Mouse (Mus musculus) forebrain, embryonic 11.5 days (tissue): ENCODE data around the gene Rbm8a2. TPM values are rescaled to one million over a fixed set of nuclear protein-coding genes. Genes with fewer than 3 reads are reported as not detected.
"Not testable (repeated sequence)": the region's sequence is repeated elsewhere in the genome, so short reads cannot be mapped to it uniquely, and the experiment has no call there.

Source experiments
- ATAC-seq: fragments of 200-750 bp; cut with Nextera tagmentation; replicated peaks from 2 replicates; pipeline ENCODE4 v1.8.0; 2017; ENCODE audit warnings: moderate TSS enrichment; ENCODE audit not compliant: low FRiP score
- DNase-seq: peaks from one replicate; pipeline ENCODE4 v3.0.0-alpha.2; 2017; ENCODE audit warnings: low spot score
- H3K27ac ChIP-seq: fragments of 300-500 bp; sonication (generic); 2 replicates; pipeline ENCODE4 v1.5.1; 2014; ENCODE audit warnings: low read depth, low read length
- H3K27me3 ChIP-seq: fragments of 300-500 bp; sonication (generic); 2 replicates; pipeline ENCODE4 v1.6.1; 2014; ENCODE audit warnings: mild to moderate bottlenecking, low read length, mixed read lengths; ENCODE audit not compliant: control insufficient read depth, insufficient read depth
- H3K36me3 ChIP-seq: fragments of 300-500 bp; sonication (generic); 2 replicates; pipeline ENCODE4 v1.6.1; 2014; ENCODE audit warnings: mild to moderate bottlenecking, low read length, moderate library complexity, mixed read lengths; ENCODE audit not compliant: control insufficient read depth, insufficient read depth
- H3K4me1 ChIP-seq: fragments of 300-500 bp; sonication (generic); replicated peaks from 2 replicates; pipeline ENCODE4 v1.6.1; 2014; ENCODE audit warnings: low read length, mixed read lengths; ENCODE audit not compliant: control insufficient read depth, insufficient read depth
- H3K4me2 ChIP-seq: fragments of 300-500 bp; sonication (generic); 2 replicates; pipeline ENCODE4 v1.6.1; 2014; ENCODE audit warnings: low read depth, mild to moderate bottlenecking, low read length, moderate library complexity, mixed read lengths; ENCODE audit not compliant: severe bottlenecking
- H3K4me3 ChIP-seq: fragments of 300-500 bp; sonication (generic); 2 replicates; pipeline ENCODE4 v1.5.1; 2014; ENCODE audit warnings: low read depth, low read length
- H3K9ac ChIP-seq: fragments of 300-500 bp; sonication (generic); 2 replicates; pipeline ENCODE4 v1.6.1; 2014; ENCODE audit warnings: low read length
- H3K9me3 ChIP-seq: fragments of 300-500 bp; sonication (generic); 2 replicates; pipeline ENCODE4 v1.6.1; 2016; ENCODE audit warnings: low read length, mixed read lengths; ENCODE audit not compliant: control insufficient read depth
- whole genome bisulfite sequencing: fragments of 180-500 bp; shearing (Covaris S2); extraction: QIAGEN DNeasy Blood & Tissue Kit; methylation state at CpG from one replicate; pipeline ENCODE4 v1.1.7; 2014; 5-methylcytosine and 5-hydroxymethylcytosine counted together
- polyA plus RNA-seq: library from polyadenylated mRNA; unstranded; fragments of >200 nt; fragmentation: Nextera tagmentation; extraction: Ambion mirVana; gene quantifications from 2 replicates; pipeline ENCODE4 v1.2.1, GENCODE M21; 2014

Rbm8a2 gene
- 0.67 and 1.0 TPM in 2 replicates for polyA plus RNA-seq

DNA sequence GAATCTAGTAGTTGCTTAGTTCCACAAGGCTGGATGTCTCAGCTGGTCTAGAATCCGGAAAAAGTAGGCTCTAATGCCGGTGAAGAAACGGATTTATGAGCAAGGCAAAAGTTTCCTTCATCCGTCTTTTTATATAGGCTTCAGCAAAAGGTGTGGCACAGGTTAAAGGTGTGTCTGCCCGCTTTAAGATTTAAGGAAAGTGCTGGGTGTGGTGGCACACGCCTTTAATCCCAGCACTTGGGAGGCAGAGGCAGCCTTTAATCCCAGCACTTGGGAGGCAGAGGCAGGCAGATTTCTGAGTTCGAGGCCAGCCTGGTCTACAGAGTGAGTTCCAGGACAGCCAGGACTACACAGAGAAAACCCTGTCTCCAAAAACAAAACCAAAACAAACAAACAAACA is at the start of gene Rbm8a2:
Gene Rbm8a2 (minus strand): TSS at position 101 of the 400 bp plus-strand sequence.
- 95% methylated on average over 7 of the region's 7 CpGs for WGBS
- not testable (repeated sequence) for H3K27me3 ChIP-seq, DNase-seq, ATAC-seq, H3K9me3 ChIP-seq, H3K4me1 ChIP-seq, H3K9ac ChIP-seq, H3K27ac ChIP-seq, H3K36me3 ChIP-seq, H3K4me3 ChIP-seq, H3K4me2 ChIP-seq

DNA sequence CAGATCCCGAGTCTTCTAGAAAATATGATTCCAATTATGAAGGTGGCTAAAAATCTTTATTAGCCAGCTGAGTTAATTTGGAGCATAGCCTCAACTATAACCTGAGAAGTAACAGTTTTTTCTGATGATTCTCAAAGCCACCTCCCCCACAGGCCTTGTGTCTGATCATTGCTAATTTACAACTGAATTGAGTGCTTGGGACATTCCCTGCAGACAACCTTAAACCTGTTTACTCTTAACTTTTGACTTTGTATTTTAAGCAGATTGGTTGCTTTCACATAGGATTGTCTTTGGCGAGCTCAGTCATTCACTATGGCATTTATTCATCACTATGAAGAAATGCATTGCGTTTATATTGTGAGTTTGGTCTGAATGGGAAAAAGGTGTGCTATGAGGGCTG is 49.5 kb upstream of the Rbm8a2 start:
- DNase-seq: no peak
- no peak overlapping the region for H3K27ac ChIP-seq
- H3K4me3 ChIP-seq: no peak overlapping the region
- H3K9ac ChIP-seq: no peak overlapping the region
- H3K36me3 ChIP-seq: no peaks in the 10 kb centered on the region
- no peak for ATAC-seq
- H3K4me2 ChIP-seq: no peak overlapping the region
- H3K9me3 ChIP-seq: no peaks in the 10 kb centered on the region
- WGBS: 66% methylated on average over 3 of the region's 3 CpGs
- H3K27me3 ChIP-seq: no peaks in the 10 kb centered on the region
- no peaks in the 10 kb centered on the region for H3K4me1 ChIP-seq

DNA sequence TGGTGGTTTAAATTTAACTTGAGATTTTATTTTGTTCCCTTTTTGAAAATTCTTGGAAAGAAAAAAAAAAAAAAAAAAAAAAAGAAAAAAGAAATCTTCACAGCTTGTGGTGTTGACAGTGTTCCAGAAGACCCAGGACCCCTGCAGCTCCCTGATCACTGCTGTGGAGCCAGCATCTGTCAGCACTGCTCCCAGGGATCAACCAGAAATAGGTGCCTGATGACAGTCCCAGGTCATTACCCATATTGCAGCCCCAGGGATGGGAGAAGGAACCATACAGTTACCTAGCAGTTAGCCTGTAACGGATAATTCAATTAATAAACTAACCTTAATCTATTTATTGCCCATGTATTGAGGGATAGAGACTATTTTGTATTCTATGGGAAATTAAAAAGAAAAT is 45.6 kb upstream of the Rbm8a2 start:
- no peak overlapping the region for H3K27ac ChIP-seq
- H3K36me3 ChIP-seq: no peaks in the 10 kb centered on the region
- ATAC-seq (no peak), DNase-seq (no peak)
- no peaks in the 10 kb centered on the region for H3K9me3 ChIP-seq
- WGBS: 58% methylated on average over 1 of the region's 1 CpGs
- H3K27me3 ChIP-seq: no peaks in the 10 kb centered on the region
- H3K4me3 ChIP-seq: no peak overlapping the region
- no peak overlapping the region for H3K9ac ChIP-seq
- H3K4me1 ChIP-seq: no peaks in the 10 kb centered on the region
- no peak overlapping the region for H3K4me2 ChIP-seq

DNA sequence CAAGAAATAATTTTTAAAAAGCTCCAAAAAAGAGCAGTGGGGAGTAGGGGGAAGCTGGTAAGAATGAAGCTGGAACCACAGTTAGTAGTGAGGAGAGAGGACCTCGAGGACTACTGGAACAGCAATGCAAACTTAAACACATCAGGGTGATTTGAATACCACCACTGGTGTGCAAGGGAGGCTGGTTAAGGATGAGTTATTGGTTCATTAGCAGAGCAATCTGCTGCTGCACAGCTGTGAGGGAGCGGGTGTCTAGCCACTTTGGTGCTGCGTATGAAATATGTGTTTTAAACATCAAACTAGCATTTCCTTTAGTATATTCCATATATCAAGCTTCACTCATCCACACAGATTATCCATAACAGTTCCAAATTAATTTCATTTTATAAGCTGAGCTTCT is 39.6 kb upstream of the Rbm8a2 start:
- WGBS: 98% methylated on average over 3 of the region's 3 CpGs
- no peak for DNase-seq
- no peak for ATAC-seq

DNA sequence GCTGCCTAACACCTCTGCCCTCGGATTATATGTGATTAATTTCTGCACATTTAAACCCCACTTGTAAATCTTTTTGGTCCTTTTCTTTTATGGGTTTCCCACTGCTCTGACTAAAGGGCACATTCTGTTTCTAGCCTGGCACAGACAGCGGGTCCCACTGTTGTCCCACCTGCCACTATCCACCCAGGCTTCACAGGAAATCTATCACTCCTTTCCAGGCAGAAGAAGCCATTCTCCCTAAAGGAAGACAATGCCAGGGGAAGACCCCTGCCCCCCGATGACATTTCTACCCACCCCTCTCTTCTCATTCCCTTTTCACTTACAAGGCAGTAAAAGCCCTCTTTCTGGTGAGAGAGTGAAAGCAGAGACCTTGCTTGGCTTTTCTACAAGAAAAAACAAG is 37.2 kb upstream of the Rbm8a2 start:
- no peak overlapping the region for H3K27ac ChIP-seq
- no peak overlapping the region for H3K4me3 ChIP-seq
- H3K9ac ChIP-seq: no peak overlapping the region
- H3K36me3 ChIP-seq: no peaks in the 10 kb centered on the region
- H3K9me3 ChIP-seq: no peaks in the 10 kb centered on the region
- DNase-seq: no peak
- WGBS: 62% methylated on average over 3 of the region's 3 CpGs
- no peaks in the 10 kb centered on the region for H3K4me1 ChIP-seq
- H3K4me2 ChIP-seq: no peak overlapping the region
- ATAC-seq: no peak
- H3K27me3 ChIP-seq: no peaks in the 10 kb centered on the region; the same call in 1 of the 2 replicates

More for the DNA sequence above, 39.6 kb upstream of the Rbm8a2 start:
- Histone ChIP-seq H3K27me3 (no peaks in the 10 kb centered on the region; the same call in 1 of the 2 replicates), H3K9me3 (no peaks in the 10 kb centered on the region), H3K36me3 (no peaks in the 10 kb centered on the region), H3K9ac (no peak overlapping the region), H3K27ac (no peak overlapping the region), H3K4me1 (no peaks in the 10 kb centered on the region), H3K4me2 (no peak overlapping the region), H3K4me3 (no peak overlapping the region)

DNA sequence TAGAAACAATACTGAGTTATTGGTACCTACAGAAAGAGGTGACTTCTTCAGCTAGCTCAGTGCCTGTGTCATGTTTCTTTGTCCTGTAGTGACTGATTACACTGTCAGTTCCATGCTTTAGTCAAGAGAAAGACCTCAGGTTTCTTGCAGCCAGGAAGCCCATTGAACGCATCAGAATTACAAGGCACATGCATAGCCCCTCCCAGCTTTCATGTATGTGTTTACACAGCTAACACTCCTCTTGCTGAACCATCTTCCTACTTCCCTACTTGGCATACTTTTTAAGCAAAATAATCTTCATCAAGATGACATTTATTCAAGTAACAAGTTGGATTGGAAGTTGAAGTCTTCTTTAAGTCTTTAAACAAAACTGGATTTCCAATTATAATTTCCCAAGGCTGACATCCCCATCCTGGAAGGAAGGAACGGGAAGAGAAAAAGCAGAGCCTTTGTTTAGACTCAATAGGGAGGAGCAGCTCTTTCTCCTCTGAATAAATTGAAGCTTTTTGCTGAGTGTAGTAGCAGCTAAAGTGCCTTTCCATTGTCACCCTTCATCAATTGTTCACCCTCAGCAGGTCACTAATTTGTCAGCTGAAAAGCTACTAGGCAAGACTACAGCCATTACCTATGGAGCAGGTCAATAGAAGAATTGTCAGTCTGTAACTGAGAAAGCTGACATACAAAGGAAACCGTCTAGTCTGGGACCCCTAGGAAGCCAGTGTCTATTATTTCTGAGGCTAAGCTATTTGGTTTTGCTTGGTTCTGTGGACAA is 34.8 kb upstream of the Rbm8a2 start:
- no peak overlapping the region for H3K4me2 ChIP-seq
- ATAC-seq: peak; percentile 86
- H3K27me3 ChIP-seq: no peaks in the 10 kb centered on the region; the same call in 1 of the 2 replicates
- WGBS: 5% methylated on average over 3 of the region's 3 CpGs
- H3K4me1 ChIP-seq: no peaks in the 10 kb centered on the region
- peak overlapping the region; percentile 13; the same call in 1 of the 2 replicates for H3K27ac ChIP-seq
- H3K9ac ChIP-seq: no peak overlapping the region
- no peak for DNase-seq
- H3K9me3 ChIP-seq: no peaks in the 10 kb centered on the region
- H3K36me3 ChIP-seq: no peaks in the 10 kb centered on the region
- no peak overlapping the region for H3K4me3 ChIP-seq

DNA sequence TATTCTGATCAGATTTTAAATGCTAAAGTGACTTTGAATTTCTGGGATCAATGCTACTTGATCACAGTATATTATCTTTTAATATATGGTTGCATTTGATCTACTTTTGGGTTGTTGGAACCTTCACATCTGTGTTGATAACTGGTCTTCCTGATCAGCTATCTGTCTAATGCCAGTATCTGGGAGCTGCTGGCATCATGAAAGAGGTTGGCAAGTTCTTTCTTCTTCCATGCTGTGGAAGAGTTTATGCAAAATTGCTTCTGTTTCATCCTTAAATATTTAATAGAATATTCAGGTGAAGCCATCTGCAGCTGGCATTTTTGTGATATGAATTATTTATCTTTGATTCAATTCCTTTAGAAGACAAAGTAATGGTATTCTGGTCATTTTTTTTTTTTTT is 32.6 kb upstream of the Rbm8a2 start:
- H3K27ac ChIP-seq: no peak overlapping the region
- H3K4me1 ChIP-seq: no peaks in the 10 kb centered on the region
- no peaks in the 10 kb centered on the region for H3K36me3 ChIP-seq
- no peak for ATAC-seq
- no peak overlapping the region for H3K4me3 ChIP-seq
- no peak for DNase-seq
- no peaks in the 10 kb centered on the region for H3K9me3 ChIP-seq
- no peaks in the 10 kb centered on the region; the same call in 1 of the 2 replicates for H3K27me3 ChIP-seq
- no peak overlapping the region for H3K4me2 ChIP-seq
- no peak overlapping the region for H3K9ac ChIP-seq

DNA sequence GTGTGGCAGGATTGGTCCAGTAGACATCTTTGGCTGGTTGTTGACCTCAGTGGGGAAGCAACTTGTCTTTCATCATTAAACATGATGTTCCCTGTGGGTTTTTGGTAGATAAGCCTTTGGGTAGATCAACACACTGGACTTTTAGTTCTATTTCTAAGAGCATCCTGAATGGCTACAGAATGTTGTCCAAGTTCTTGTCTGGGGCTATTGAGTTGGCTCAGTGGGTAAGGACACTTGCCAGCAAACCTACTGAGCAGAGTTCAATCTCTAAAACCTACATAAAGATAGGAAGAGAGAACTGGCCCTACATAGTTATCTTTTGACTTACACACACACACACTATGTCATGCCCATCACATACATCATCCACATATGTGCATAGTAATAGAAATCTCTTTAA is 32.2 kb upstream of the Rbm8a2 start:
- DNase-seq (no peak), ATAC-seq (no peak)
- H3K9me3 ChIP-seq: no peaks in the 10 kb centered on the region
- no peaks in the 10 kb centered on the region for H3K4me1 ChIP-seq
- H3K36me3 ChIP-seq: no peaks in the 10 kb centered on the region
- H3K27me3 ChIP-seq: no peaks in the 10 kb centered on the region; the same call in 1 of the 2 replicates
- no peak overlapping the region for H3K9ac ChIP-seq
- no peak overlapping the region for H3K4me2 ChIP-seq
- H3K4me3 ChIP-seq: no peak overlapping the region
- H3K27ac ChIP-seq: no peak overlapping the region

DNA sequence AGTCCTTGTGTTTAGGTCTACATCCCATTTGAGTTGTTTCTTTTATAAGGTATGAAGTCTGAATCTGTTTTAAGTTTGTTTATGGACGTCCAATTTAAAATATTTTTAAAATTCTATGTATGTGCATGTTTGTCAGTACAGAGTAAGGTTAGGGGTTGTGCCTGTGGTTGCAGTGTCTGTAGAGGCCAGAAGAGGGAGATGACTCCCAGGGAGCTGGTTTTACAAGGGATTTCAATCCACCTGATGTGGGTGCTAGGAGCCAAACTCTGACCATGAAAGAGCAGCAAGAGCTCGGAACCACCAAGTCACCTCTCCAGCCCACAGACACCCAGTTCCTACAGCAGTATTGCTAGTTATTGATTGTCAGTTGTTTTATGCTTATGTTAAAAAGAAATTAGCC is 29.5 kb upstream of the Rbm8a2 start:
- H3K4me2 ChIP-seq: no peak overlapping the region
- H3K36me3 ChIP-seq: no peaks in the 10 kb centered on the region
- 83% methylated on average over 2 of the region's 2 CpGs for WGBS
- no peaks in the 10 kb centered on the region for H3K4me1 ChIP-seq
- ATAC-seq (no peak), DNase-seq (no peak)
- H3K27me3 ChIP-seq: no peaks in the 10 kb centered on the region
- H3K4me3 ChIP-seq: no peak overlapping the region
- H3K9me3 ChIP-seq: no peaks in the 10 kb centered on the region
- no peak overlapping the region for H3K9ac ChIP-seq
- H3K27ac ChIP-seq: no peak overlapping the region
